Mouse (Mus musculus): Measurements from ENCODE around the gene Snapc1.

DNA sequence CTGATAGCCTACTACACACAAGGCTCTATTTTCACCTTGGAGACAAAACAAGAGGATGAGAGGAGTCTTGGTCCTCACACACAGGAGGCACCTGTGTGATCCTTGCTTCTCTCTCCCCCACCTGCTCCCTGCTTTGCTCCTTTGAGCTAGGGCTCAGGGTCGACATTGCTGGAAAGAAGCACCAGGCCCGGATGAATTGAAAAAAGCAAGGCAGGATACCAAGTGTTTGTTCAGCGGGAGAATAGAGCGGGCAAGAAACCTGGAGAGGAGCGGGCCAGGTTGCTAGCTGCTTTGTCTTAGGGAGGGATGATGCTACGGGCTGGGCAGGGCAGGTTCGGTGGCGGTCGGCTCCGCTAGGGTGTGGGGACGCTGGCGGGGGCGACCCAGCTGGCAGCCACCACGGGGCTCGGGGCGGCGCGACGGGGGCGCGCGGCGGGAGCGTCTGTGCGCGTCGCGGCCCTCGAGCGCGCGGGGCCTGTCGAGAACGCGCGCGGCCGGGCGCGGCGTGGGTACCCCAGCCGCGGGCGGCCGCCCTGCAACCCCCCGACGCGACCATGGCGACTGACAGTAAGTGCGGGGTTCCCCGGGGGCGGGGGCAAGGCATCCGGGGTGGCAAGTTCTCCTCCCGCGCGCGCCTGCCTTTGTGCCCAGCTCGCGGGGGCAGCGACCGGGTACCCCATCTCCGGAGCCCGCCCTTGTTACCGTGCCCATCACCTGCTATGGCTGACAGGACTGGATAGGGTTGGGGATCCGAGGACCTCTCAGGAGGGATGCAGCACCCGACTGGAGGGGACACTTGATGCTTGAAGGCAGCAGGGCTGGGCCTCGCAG is 33.2 kb downstream of the Snapc1 start, which contains the start of gene Syt16:
- TF ChIP-seq CTCF (IDR thresholded peaks at IDR 0.05; ENCODE audit: low read depth), result no peak
- TF ChIP-seq EP300 (optimal IDR thresholded peaks at IDR 0.05), result no peak
